ENCODE assay signal across 8 mouse cellular contexts in the genomic region with DNA sequence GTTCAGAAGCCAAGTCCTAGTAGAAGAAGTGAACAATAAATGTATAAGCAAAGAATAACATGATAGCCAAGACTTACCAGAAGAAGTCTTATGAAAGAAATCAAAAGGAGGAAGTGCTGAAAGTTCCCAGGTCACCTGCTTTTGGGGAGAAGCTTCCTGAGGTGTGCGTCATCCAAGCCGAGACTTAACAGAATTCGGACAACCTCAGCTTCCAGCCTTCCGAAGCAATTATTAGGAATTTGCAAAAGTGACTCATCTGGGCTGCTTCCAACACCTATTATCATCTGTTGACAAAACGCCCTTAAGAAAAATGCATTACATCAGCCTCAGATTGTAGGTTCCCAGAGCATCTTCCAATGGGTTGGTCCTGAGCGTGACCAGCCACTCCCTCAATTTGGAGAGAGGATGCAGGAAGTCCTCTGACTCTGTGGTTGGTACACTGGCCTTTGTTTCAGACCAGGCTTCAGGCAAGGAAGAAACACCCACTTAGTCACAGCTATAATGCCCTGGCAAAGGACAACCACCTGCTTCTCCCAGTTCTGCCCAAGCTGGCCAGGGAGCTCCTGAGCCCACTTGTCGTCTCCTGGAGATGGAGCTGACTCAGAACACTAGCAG. TPM values are rescaled to one million over a fixed set of nuclear protein-coding genes. Genes with fewer than 3 reads are reported as not detected.
A peak's percentile ranks its signal among the peaks of the same experiment; 100 is the strongest.
DNase-seq lines count a peak whose midpoint lies in the region; ATAC-seq lines count a peak whose summit lies in the region.

No protein-coding gene starts in this region.

- no peak for DNase-seq in hindbrain, embryonic 14.5 days (ENCODE audit: low spot score)
- no peak for DNase-seq in hindbrain, embryonic 11.5 days (ENCODE audit: low spot score)
- peak; percentile 87 for DNase-seq in fibroblast of lung, adult 2 months (ENCODE audit: low read depth)
- DNase-seq in monocyte, adult 2 months (ENCODE audit: low read depth in 1 of 2, low spot score in 2 of 2), result peak; percentile 29 to 47
- no peak for DNase-seq in embryo, embryonic 11 days
- DNase-seq in forebrain, embryonic 10.5 days (ENCODE audit: extremely low spot score, low spot score), result no peak
- DNase-seq in thymus, adult 18-20 months, result no peak

- no peak overlapping the region for H3K9ac ChIP-seq in hindbrain, embryonic 14.5 days
- H3K9ac ChIP-seq in hindbrain, embryonic 11.5 days (ENCODE audit: low read depth, low read length), result no peak overlapping the region
- no peak overlapping the region for H3K9ac ChIP-seq in intestine, embryonic 16.5 days (ENCODE audit: low read depth, low read length)

- no peaks in the 10 kb centered on the region for H3K27me3 ChIP-seq in hindbrain, embryonic 14.5 days (ENCODE audit: control insufficient read depth, insufficient read depth, low read length)
- no peaks in the 10 kb centered on the region for H3K27me3 ChIP-seq in hindbrain, embryonic 11.5 days (ENCODE audit: control insufficient read depth, insufficient read depth, low read length)
- H3K27me3 ChIP-seq in intestine, embryonic 16.5 days (replicated peaks; ENCODE audit: control insufficient read depth, insufficient read depth, low read length), result no peaks in the 10 kb centered on the region
- H3K27me3 ChIP-seq in forebrain, embryonic 10.5 days (ENCODE audit: poor library complexity, severe bottlenecking), result no peaks in the 10 kb centered on the region

- no peaks in the 10 kb centered on the region for H3K9me3 ChIP-seq in hindbrain, embryonic 14.5 days (ENCODE audit: control insufficient read depth, low read length)
- no peaks in the 10 kb centered on the region for H3K9me3 ChIP-seq in hindbrain, embryonic 11.5 days (ENCODE audit: control insufficient read depth, low read length)
- no peaks in the 10 kb centered on the region for H3K9me3 ChIP-seq in intestine, embryonic 16.5 days (ENCODE audit: control insufficient read depth, low read length)
- no peaks in the 10 kb centered on the region for H3K9me3 ChIP-seq in forebrain, embryonic 10.5 days

- no peaks in the 10 kb centered on the region for H3K4me1 ChIP-seq in hindbrain, embryonic 14.5 days (replicated peaks; ENCODE audit: control insufficient read depth, insufficient read depth, low read length)
- no peaks in the 10 kb centered on the region for H3K4me1 ChIP-seq in hindbrain, embryonic 11.5 days (replicated peaks; ENCODE audit: control insufficient read depth, insufficient read depth, low read length)
- H3K4me1 ChIP-seq in intestine, embryonic 16.5 days (ENCODE audit: control insufficient read depth, insufficient read depth, low read length), result peaks cover 9% of the 10 kb centered on the region
- H3K4me1 ChIP-seq in forebrain, embryonic 10.5 days, result peaks cover 5% of the 10 kb centered on the region; the same call in 1 of the 2 replicates

- no peak for ATAC-seq in hindbrain, embryonic 14.5 days (ENCODE audit: low FRiP score)
- no peak for ATAC-seq in hindbrain, embryonic 11.5 days (ENCODE audit: low FRiP score)
- ATAC-seq in intestine, embryonic 16.5 days, result peak; percentile 34; the same call in 1 of the 2 replicates

- H3K27ac ChIP-seq in hindbrain, embryonic 14.5 days, result 0 out of 2 replicates have a peak overlapping the region, but pooled peaks have one; percentile 8
- no peak overlapping the region for H3K27ac ChIP-seq in hindbrain, embryonic 11.5 days (ENCODE audit: low read depth, low read length)
- H3K27ac ChIP-seq in intestine, embryonic 16.5 days (ENCODE audit: low read length), result peak overlapping the region; percentile 62; the same call in 1 of the 2 replicates
- H3K27ac ChIP-seq in forebrain, embryonic 10.5 days, result no peak overlapping the region

- H3K4me3 ChIP-seq in hindbrain, embryonic 14.5 days (replicated peaks; ENCODE audit: low read length), result no peak overlapping the region
- no peak overlapping the region for H3K4me3 ChIP-seq in hindbrain, embryonic 11.5 days (ENCODE audit: low read depth, low read length)
- H3K4me3 ChIP-seq in intestine, embryonic 16.5 days (ENCODE audit: low read length), result no peak overlapping the region
- no peak overlapping the region for H3K4me3 ChIP-seq in forebrain, embryonic 10.5 days

- no peaks in the 10 kb centered on the region for H3K36me3 ChIP-seq in hindbrain, embryonic 14.5 days (replicated peaks; ENCODE audit: control insufficient read depth, insufficient read depth)
- H3K36me3 ChIP-seq in hindbrain, embryonic 11.5 days (ENCODE audit: control insufficient read depth, insufficient read depth, low read length), result no peaks in the 10 kb centered on the region
- no peaks in the 10 kb centered on the region for H3K36me3 ChIP-seq in intestine, embryonic 16.5 days (ENCODE audit: control insufficient read depth, insufficient read depth, low read length)
- H3K36me3 ChIP-seq in forebrain, embryonic 10.5 days (replicated peaks), result no peaks in the 10 kb centered on the region

- no peak overlapping the region for H3K4me2 ChIP-seq in hindbrain, embryonic 14.5 days (replicated peaks)
- no peak overlapping the region for H3K4me2 ChIP-seq in hindbrain, embryonic 11.5 days (replicated peaks; ENCODE audit: low read depth, low read length)
- H3K4me2 ChIP-seq in intestine, embryonic 16.5 days (ENCODE audit: low read depth, low read length), result 0 out of 2 replicates have a peak overlapping the region, but pooled peaks have one; percentile 23

- WGBS in hindbrain, embryonic 14.5 days, result 86% methylated on average over 7 of the region's 7 CpGs
- WGBS in hindbrain, embryonic 11.5 days, result 82% methylated on average over 7 of the region's 7 CpGs
- WGBS in intestine, embryonic 16.5 days, result 67% methylated on average over 7 of the region's 7 CpGs
- 87% methylated on average over 7 of the region's 7 CpGs for WGBS in forebrain, embryonic 10.5 days

RNA-seq across cellular contexts. Expression of a gene that starts 15.8 kb away (rescaled TPM):
- 103 and 107 TPM in 2 replicates for polyA plus RNA-seq in hindbrain, embryonic 14.5 days (2014; fragmentation: Nextera tagmentation; extraction: Ambion mirVana)
- 99.3 and 107 TPM in 2 replicates for polyA plus RNA-seq in hindbrain, embryonic 11.5 days (2014; fragmentation: Nextera tagmentation; extraction: Ambion mirVana)
- 76.2 and 84.2 TPM in 2 replicates for polyA plus RNA-seq in intestine, embryonic 16.5 days (2015; fragmentation: Nextera tagmentation; extraction: Ambion mirVana)
- polyA plus RNA-seq in forebrain, embryonic 10.5 days (2016; fragmentation: Nextera tagmentation; extraction: Ambion mirVana), result 91.3 and 91.7 TPM in 2 replicates

RNA-seq across cellular contexts. Expression of a gene that starts 23.8 kb away (rescaled TPM):
- 73.7 and 76.7 TPM in 2 replicates for polyA plus RNA-seq in hindbrain, embryonic 14.5 days (2014; fragmentation: Nextera tagmentation; extraction: Ambion mirVana)
- polyA plus RNA-seq in hindbrain, embryonic 11.5 days (2014; fragmentation: Nextera tagmentation; extraction: Ambion mirVana), result 51.1 and 68.0 TPM in 2 replicates
- polyA plus RNA-seq in intestine, embryonic 16.5 days (2015; fragmentation: Nextera tagmentation; extraction: Ambion mirVana), result 0.82 and 0.83 TPM in 2 replicates
- 16.8 and 24.4 TPM in 2 replicates for polyA plus RNA-seq in forebrain, embryonic 10.5 days (2016; fragmentation: Nextera tagmentation; extraction: Ambion mirVana)

Comparison
In these comparisons a context has a peak if more than half of its experiments do, and no peak if none do; other contexts are left out.
1. H3K27ac ChIP-seq: peak in hindbrain, embryonic 14.5 days (single experiment) and intestine, embryonic 16.5 days (single experiment); none in hindbrain, embryonic 11.5 days (single experiment) and forebrain, embryonic 10.5 days (single experiment).
2. DNase-seq: peak in fibroblast of lung, adult 2 months (single experiment) and monocyte, adult 2 months (2 of 2); none in hindbrain, embryonic 14.5 days (single experiment), hindbrain, embryonic 11.5 days (single experiment), embryo, embryonic 11 days (single experiment), forebrain, embryonic 10.5 days (single experiment) and thymus, adult 18-20 months (0 of 2).